Mouse (Mus musculus) embryo, embryonic 9.5 days (tissue): Measurements from ENCODE around the gene Dip2c.

ENCODE experiments used
- DNase-seq: peaks from one replicate; pipeline ENCODE4 v3.0.0-alpha.2; 2017; ENCODE audit errors: extremely low spot score

Gene Dip2c

DNA sequence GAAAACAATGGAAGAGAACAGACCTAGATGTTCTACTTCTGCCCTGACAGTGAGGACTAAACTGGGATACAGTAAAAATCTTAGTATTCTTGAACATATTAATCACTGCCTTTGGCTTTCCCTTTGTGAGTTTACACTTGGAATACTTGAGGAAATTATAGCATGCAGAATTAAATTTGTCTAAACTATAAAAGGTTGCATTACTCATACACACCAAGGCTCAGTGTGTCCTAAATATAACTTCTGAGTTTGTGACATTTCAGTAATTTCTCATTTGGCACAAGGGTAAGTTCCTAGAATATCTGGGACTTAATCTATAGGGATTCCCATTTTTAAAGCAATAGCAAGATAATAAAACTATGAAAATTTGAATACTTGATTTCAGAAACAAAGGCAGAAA is 262.2 kb downstream of the Dip2c start:
- DNase-seq, result no peak

- DNase-seq, result no peak
Measured at GRCm38 (mm10) chr13:9547698-9548344, 271.5 kb downstream of the Dip2c start.

DNA sequence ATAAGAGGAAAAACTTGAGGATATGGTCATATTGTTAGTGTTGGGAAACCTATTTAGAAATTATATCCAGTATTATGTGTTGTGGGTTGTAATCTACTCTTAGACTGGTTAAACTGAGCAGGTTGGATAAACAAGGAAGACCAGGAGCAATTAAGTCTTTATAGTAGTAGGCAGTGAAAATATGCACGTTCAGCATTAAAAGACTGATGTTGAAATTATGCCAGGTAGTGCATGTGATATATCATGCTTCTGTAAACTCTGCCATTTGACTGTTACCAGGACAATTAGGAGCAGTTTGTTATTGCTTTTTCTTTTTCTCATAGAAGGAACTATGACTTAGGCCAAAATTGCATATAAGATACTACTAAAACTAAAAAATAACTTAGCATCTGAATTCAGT is 285.8 kb downstream of the Dip2c start:
- no peak for DNase-seq

DNA sequence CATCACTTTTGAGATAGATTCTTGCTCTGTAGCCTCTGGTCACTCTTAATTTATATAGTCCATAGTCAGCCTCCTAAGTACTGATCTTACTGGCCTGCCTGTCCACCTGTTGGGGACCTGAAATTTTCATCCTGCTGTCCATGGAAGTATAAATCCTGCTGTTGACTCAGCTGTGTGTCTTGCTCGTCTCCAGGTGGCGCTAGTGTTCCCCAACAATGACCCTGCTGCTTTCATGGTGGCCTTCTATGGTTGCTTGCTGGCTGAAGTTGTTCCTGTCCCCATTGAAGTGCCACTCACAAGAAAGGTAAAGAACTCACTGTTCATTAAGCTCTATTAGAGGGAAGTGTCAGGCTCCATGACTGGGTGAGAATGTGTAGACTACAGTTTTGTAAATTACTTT is 286.6 kb downstream of the Dip2c start:
- peak; percentile 33 for DNase-seq

- DNase-seq, result no peak
Measured at GRCm38 (mm10) chr13:9568852-9569251, 292.5 kb downstream of the Dip2c start.

DNA sequence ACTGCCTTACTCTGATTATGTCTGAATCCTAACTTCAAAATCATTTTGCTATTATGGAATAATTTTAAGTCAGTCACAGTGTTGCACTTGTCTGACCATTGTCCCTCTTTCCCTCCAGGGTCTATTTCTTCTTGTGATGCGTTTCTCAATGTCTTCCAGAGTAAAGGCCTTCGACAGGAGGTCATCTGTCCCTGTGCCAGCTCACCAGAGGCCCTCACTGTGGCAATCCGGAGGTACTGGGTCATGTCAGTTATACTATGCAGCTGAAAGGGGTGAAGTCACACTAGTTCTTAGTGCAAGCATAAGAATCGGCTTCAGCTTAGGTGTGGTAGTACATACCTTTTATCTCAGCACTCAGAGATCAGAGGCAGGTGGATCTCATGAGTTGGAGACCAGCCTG is 300.4 kb downstream of the Dip2c start:
- no peak for DNase-seq

GRCm38 (mm10) chr13:9578456-9578855 is 302.1 kb downstream of the Dip2c start:
- DNase-seq, result no peak

GRCm38 (mm10) chr13:9581821-9582220 is 305.5 kb downstream of the Dip2c start:
- DNase-seq, result no peak

- no peak for DNase-seq
Measured at GRCm38 (mm10) chr13:9583579-9583978, 307.3 kb downstream of the Dip2c start.

GRCm38 (mm10) chr13:9599334-9600096 is 323.2 kb downstream of the Dip2c start:
- no peak for DNase-seq

DNA sequence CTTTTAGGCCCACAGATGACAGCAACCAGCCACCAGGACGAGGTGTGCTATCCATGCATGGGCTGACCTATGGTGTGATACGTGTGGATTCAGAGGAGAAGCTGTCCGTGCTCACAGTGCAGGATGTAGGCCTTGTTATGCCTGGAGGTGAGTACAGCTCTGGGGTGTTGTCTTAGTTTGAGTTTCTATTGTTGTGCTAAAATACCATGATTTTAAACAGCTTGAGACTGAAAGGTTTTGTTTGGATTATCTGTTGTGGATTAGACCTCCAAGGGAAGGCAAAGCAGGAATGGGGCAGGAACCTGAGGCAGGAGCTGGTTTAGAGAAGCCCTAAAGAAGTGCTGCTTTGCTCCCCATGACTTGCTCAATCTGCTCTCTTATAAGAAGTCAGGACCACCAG is 325.0 kb downstream of the Dip2c start:
- no peak for DNase-seq

DNA sequence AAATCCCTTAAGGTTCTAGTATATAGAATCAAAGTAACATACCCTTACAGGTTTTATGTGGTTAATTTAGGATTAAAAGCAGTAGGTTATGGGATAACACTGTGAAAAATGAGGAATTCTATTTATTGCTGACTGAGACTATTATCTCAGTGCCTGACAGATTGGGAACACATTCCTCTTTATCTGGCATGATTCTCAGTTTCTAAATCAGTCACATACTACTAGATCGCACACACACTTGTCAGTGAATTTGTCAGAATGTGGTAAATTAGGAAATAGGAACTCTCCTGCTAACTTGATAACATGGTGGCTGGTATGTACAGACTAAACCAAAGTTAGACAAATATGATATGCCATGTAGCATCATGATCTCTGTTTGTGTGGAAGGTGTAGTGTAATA is 334.9 kb downstream of the Dip2c start:
- DNase-seq, result no peak

- no peak for DNase-seq
Measured at GRCm38 (mm10) chr13:9632684-9633083, 356.4 kb downstream of the Dip2c start.

DNA sequence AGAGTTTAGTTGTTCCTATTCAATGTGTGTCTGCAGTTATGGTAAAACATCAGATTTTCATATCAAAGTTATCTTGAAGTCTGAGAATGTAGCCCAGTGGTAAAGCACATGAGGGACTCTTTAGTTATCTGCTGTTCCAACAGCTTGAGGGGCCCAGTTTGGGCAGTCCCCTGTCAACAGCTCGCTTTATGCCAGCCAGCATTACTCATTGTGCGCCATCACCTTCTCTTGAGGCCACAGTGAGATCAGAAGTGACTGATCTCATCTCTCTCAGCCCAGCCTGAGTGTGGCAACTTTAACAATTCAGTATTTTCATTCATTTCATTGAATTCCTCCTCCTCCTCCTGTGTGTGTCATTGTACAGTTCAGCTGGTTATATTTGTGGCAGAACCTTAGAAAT is 359.6 kb downstream of the Dip2c start:
- no peak for DNase-seq

GRCm38 (mm10) chr13:9636505-9636904 is 360.2 kb downstream of the Dip2c start:
- DNase-seq, result peak; percentile 31

DNA sequence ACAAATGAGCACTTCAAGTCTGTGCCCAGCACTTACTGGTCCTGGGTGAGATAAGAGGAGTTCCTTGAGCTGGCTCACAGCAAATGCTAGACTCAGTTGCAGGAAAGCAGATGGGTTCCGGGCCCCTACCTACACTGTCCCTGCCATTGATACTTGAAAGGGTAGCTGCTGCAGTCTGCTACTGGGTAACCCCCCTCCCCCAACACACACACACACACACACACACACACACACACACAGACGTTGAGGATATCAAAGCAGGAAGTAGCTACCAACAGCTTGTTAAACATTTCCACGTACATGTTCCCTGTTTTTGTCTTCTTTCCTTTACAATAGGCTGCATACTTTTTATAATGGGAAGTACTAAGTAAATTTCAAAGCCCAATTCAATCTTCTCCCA is 361.6 kb downstream of the Dip2c start:
- DNase-seq, result no peak

DNA sequence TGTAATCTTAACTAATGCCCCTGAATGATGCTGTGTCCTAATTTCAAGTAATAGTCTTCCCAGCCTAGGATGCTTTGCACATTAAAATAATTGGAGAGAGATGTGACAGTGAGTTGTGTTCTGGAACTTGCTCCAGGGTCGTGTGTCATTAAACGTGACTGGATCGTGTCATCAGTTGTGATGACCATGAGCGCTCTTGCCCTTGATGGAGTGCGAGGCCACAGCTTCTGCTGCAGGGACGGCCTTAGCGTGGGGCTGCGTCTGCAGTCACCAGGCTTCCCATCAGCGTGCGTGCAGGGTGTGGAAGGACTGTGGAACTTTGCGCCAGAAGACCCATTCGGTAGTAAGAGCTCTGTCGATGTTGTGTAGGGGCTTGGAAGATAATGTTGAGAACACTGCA is 372.4 kb downstream of the Dip2c start:
- no peak for DNase-seq

DNA sequence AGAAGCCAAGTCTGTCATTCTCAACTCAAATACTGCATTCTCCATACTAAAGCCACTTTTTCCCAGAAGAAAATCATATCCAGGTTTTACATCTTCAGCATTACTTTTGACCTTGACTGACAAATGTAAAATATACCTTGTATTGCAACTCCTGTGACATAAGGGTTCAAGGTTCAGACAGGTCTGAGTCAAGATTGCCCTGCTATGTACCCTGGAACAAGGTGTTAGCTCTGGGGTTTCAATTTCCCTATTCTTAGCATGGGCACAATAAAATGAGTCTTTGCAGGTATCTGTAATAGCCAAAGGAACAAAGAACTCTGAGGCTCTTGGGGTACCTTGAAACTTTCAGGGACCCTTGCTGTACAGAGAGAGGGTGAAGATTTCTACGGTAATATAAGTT is 373.6 kb downstream of the Dip2c start:
- DNase-seq, result no peak

GRCm38 (mm10) chr13:9650580-9650979 is 374.3 kb downstream of the Dip2c start:
- no peak for DNase-seq

- DNase-seq, result no peak
Measured at GRCm38 (mm10) chr13:9653018-9653417, 376.7 kb downstream of the Dip2c start.

- DNase-seq, result no peak
Measured at GRCm38 (mm10) chr13:9656613-9657012, 380.3 kb downstream of the Dip2c start.

- DNase-seq, result no peak
Measured at GRCm38 (mm10) chr13:9660711-9661110, 384.4 kb downstream of the Dip2c start.

GRCm38 (mm10) chr13:9663593-9663992 is 387.3 kb downstream of the Dip2c start:
- no peak for DNase-seq
